Mouse (Mus musculus): ENCODE measurements at regions not wholly inside any gene's neighbourhood (a gene's known extent, or its start where the extent isn't known, plus 50 kb on each side); places are given as distances from the start of the nearest gene placed in this dataset.

DNA sequence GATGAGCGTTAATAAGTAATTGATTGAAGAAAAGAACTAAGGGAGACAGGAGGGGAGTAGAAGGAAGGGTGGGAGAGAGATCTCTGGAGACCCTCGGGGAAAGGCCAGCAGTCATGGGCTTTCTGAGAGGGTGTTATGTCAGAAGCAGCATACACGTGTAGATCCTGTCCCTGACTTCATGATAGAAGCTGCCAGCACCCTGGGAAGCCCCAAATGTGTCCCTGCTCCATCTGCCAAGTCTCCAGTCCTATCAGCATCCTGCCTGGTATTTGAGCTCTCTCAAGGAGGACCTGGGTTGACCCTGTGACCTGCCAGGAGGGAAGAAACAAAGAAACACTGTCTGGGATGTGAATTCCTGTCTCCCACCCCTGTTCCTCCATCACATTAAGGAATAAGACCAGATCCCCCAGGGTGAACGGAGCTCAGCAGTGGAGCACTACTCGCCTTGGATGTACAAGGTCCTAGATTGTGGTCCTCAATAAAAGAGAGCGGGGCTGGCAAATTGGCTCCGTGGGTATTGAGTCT, 107.1 kb downstream of the Chic2 start:
- TF ChIP-seq POLR2A (IDR thresholded peaks at IDR 0.05; ENCODE audit: control insufficient read depth, low read depth, low read length) (no peak), CTCF (IDR thresholded peaks at IDR 0.05; ENCODE audit: control insufficient read depth, insufficient read depth, insufficient replicate concordance, low read depth, low read length) (no peak)

Data from testis, adult 2 months (tissue).